Mouse (Mus musculus) MEL (cell line): ENCODE measurements around the gene Lrfn1. TPM values are rescaled to one million over a fixed set of nuclear protein-coding genes. Genes with fewer than 3 reads are reported as not detected.

ENCODE experiments used
- DNase-seq: peaks from one replicate; pipeline ENCODE4 v3.0.0; 2011; ENCODE audit warnings: low read depth, low spot score
- H3K27ac ChIP-seq: 2 replicates; pipeline ENCODE4 v1.5.1; 2012; ENCODE audit warnings: low read depth, mild to moderate bottlenecking, control low read depth, low read length, moderate library complexity; ENCODE audit not compliant: control insufficient read depth
- H3K27me3 ChIP-seq, 2 experiments: fragments of 150-350 bp in 1 of 2; sonication (generic) in 1 of 2; 2 replicates each; pipeline ENCODE4 v1.6.1; 2012; ENCODE audit warnings: low read length in 2 of 2, mild to moderate bottlenecking in 2 of 2, improper control_type of control experiment in 1 of 2, moderate library complexity in 1 of 2; ENCODE audit not compliant: insufficient read depth in 2 of 2, control insufficient read depth in 1 of 2
- H3K36me3 ChIP-seq, 2 experiments: 2 replicates each; pipeline ENCODE4 v1.6.1; 2012 to 2014; ENCODE audit warnings: low read length in 2 of 2, improper control_type of control experiment in 1 of 2, inconsistent platforms in 1 of 2, mild to moderate bottlenecking in 1 of 2; ENCODE audit not compliant: insufficient read depth in 2 of 2, control insufficient read depth in 1 of 2
- H3K4me1 ChIP-seq, 2 experiments: fragments of 150-350 bp in 1 of 2; sonication (generic) in 1 of 2; 2 replicates each; pipeline ENCODE4 v1.6.1; 2012; ENCODE audit warnings: low read length in 2 of 2, improper control_type of control experiment in 1 of 2, mild to moderate bottlenecking in 1 of 2; ENCODE audit not compliant: insufficient read depth in 2 of 2, control insufficient read depth in 1 of 2
- H3K4me3 ChIP-seq, 2 experiments: fragments of 150-350 bp in 1 of 2; sonication (generic) in 1 of 2; 2 replicates each; pipeline ENCODE4 v1.5.1; 2012; ENCODE audit warnings: low read depth in 2 of 2, low read length in 2 of 2, mild to moderate bottlenecking in 2 of 2, moderate library complexity in 2 of 2, control low read depth in 1 of 2, improper control_type of control experiment in 1 of 2; ENCODE audit not compliant: control insufficient read depth in 1 of 2, insufficient read depth in 1 of 2
- H3K79me2 ChIP-seq: 2 replicates; pipeline ENCODE4 v1.6.1; 2012; ENCODE audit warnings: mild to moderate bottlenecking, low read length, moderate library complexity; ENCODE audit not compliant: control insufficient read depth, poor library complexity, insufficient read depth
- H3K9ac ChIP-seq: 2 replicates; pipeline ENCODE4 v1.6.1; 2012; ENCODE audit warnings: low read depth, mild to moderate bottlenecking, control low read depth, low read length, moderate library complexity; ENCODE audit not compliant: control insufficient read depth, poor library complexity, severe bottlenecking
- H3K9me3 ChIP-seq: fragments of 150-350 bp; sonication (generic); replicated peaks from 2 replicates; pipeline ENCODE4 v1.6.1; 2012; ENCODE audit warnings: mild to moderate bottlenecking, low read length, improper control_type of control experiment, moderate library complexity; ENCODE audit not compliant: insufficient read depth
- CTCF ChIP-seq, 3 experiments: IDR thresholded peaks in 2 of 3; conservative IDR thresholded peaks in 1 of 3; 2 replicates each; pipeline ENCODE4 v1.5.1; 2011 to 2012; ENCODE audit warnings: low read length in 3 of 3, low read depth in 2 of 3, mild to moderate bottlenecking in 2 of 3, improper control_type of control experiment in 1 of 3, inconsistent platforms in 1 of 3, mixed read lengths in 1 of 3, moderate library complexity in 1 of 3; ENCODE audit not compliant: control insufficient read depth in 1 of 3, insufficient read depth in 1 of 3, poor library complexity in 1 of 3, severe bottlenecking in 1 of 3
- MAFK ChIP-seq: IDR thresholded peaks from 2 replicates; pipeline ENCODE4 v1.6.1; 2011; ENCODE audit warnings: low read depth, mild to moderate bottlenecking, low read length, improper control_type of control experiment, borderline replicate concordance
- MAZ ChIP-seq: IDR thresholded peaks from 2 replicates; pipeline ENCODE4 v1.6.1; 2012; ENCODE audit warnings: low read depth, mild to moderate bottlenecking, inconsistent platforms, low read length, improper control_type of control experiment
- MEF2A ChIP-seq: IDR thresholded peaks from 2 replicates; pipeline ENCODE4 v1.6.1; 2014; ENCODE audit warnings: low read depth, mild to moderate bottlenecking, inconsistent platforms, low read length, improper control_type of control experiment; ENCODE audit not compliant: poor library complexity, insufficient replicate concordance, severe bottlenecking; ENCODE audit errors: extremely low read depth
- MXI1 ChIP-seq: IDR thresholded peaks from 2 replicates; pipeline ENCODE4 v1.6.1; 2011; ENCODE audit warnings: mild to moderate bottlenecking, low read depth, low read length, improper control_type of control experiment
- RAD21 ChIP-seq: IDR thresholded peaks from 2 replicates; pipeline ENCODE4 v1.6.1; 2011; ENCODE audit warnings: mild to moderate bottlenecking, low read depth, low read length, improper control_type of control experiment
- RCOR1 ChIP-seq: IDR thresholded peaks from 2 replicates; pipeline ENCODE4 v1.6.1; 2012; ENCODE audit warnings: low read depth, mild to moderate bottlenecking, inconsistent platforms, low read length, improper control_type of control experiment
- SMC3 ChIP-seq: IDR thresholded peaks from 2 replicates; pipeline ENCODE4 v1.6.1; 2011; ENCODE audit warnings: low read depth, low read length, improper control_type of control experiment
- USF1 ChIP-seq: IDR thresholded peaks from 2 replicates; pipeline ENCODE4 v1.6.1; 2014; ENCODE audit warnings: low read depth, mild to moderate bottlenecking, inconsistent platforms, low read length, improper control_type of control experiment, moderate library complexity
- ZC3H11A ChIP-seq: IDR thresholded peaks from 2 replicates; pipeline ENCODE4 v1.6.1; 2012; ENCODE audit warnings: low read depth, mild to moderate bottlenecking, inconsistent platforms, low read length, improper control_type of control experiment
- polyA plus RNA-seq, 2 experiments: library from polyadenylated mRNA; stranded (reverse) in 1 of 2; unstranded in 1 of 2; fragments of >175 nt in 1 of 2; fragments of >200 nt in 1 of 2; gene quantifications; 2 replicates each; pipeline versions ENCODE4 v1.2.1 to v1.2.4; 2012; ENCODE audit warnings: low replicate concordance in 2 of 2, low read depth in 1 of 2; ENCODE audit not compliant: insufficient read length in 2 of 2, insufficient read depth in 1 of 2, missing spikeins in 1 of 2
- total RNA-seq: library from RNA; depleted of rRNA; stranded (reverse); fragments of 300-350 nt; gene quantifications from 2 replicates; pipeline ENCODE4 v1.2.3, GENCODE M21; 2012

The Lrfn1 gene
- total and polyA plus RNA-seq, 3 experiments = 1.9 to 5.8 TPM; not detected in 1

GRCm38 (mm10) chr7:28466721-28467212 lies 15.0 kb downstream of the Lrfn1 start:
- no peak overlapping the region for H3K4me3 ChIP-seq
- H3K4me1 ChIP-seq = peaks cover 0 to 6% of the 10 kb centered on the region in 2 experiments; a peak in 2 of 4 replicates
- no peaks in the 10 kb centered on the region for H3K9me3 ChIP-seq
- H3K36me3 ChIP-seq = no peaks in the 10 kb centered on the region; a peak in 1 of 4 replicates
- no peaks in the 10 kb centered on the region for H3K79me2 ChIP-seq
- DNase-seq = no peak
- H3K27ac ChIP-seq = no peak overlapping the region
- no peaks in the 10 kb centered on the region for H3K27me3 ChIP-seq
- TF ChIP-seq RAD21 (no peak), USF1 (no peak), RCOR1 (no peak), MAFK (no peak)
- TF ChIP-seq, all 39 proteins: peak for 0
- H3K9ac ChIP-seq = no peak overlapping the region

GRCm38 (mm10) chr7:28467213-28467751 lies 15.5 kb downstream of the Lrfn1 start:
- TF ChIP-seq MXI1 = no peak
- TF ChIP-seq, all 39 proteins: peak for 0
- Histone ChIP-seq H3K9me3 (no peaks in the 10 kb centered on the region), H3K4me3 (no peak overlapping the region), H3K27me3 (no peaks in the 10 kb centered on the region), H3K4me1 (peaks cover 0 to 5% of the 10 kb centered on the region in 2 experiments; a peak in 2 of 4 replicates), H3K27ac (no peak overlapping the region), H3K79me2 (no peaks in the 10 kb centered on the region), H3K36me3 (no peaks in the 10 kb centered on the region; a peak in 1 of 4 replicates), H3K9ac (no peak overlapping the region)
- no peak for DNase-seq

- no peaks in the 10 kb centered on the region for H3K9me3 ChIP-seq
- peak; percentile 22 for DNase-seq
- no peaks in the 10 kb centered on the region for H3K4me1 ChIP-seq
- no peaks in the 10 kb centered on the region for H3K27me3 ChIP-seq
- TF ChIP-seq SMC3 (peak; percentile 59), MEF2A (no peak), RAD21 (peak; percentile 45), ZC3H11A (peak; percentile 27; the same call in 1 of the 2 replicates), MAZ (no peak), CTCF (IDR thresholded peaks at IDR 0.05 in 2 of 3, conservative IDR thresholded peaks at IDR 0.05 in 1 of 3; ENCODE audit: control insufficient read depth in 1 of 3, insufficient read depth in 1 of 3, low read depth in 2 of 3, low read length in 3 of 3, poor library complexity in 1 of 3, severe bottlenecking in 1 of 3) (peak; percentile 10 to 54 (median 32); a peak in 4 of 6 replicates)
- H3K4me3 ChIP-seq = no peak overlapping the region
- no peak overlapping the region for H3K9ac ChIP-seq
- H3K27ac ChIP-seq = no peak overlapping the region
- no peaks in the 10 kb centered on the region for H3K36me3 ChIP-seq
- no peaks in the 10 kb centered on the region for H3K79me2 ChIP-seq
Measured at GRCm38 (mm10) chr7:28476191-28476590, 24.4 kb downstream of the Lrfn1 start.
